Comparison of ENCODE assay signal across 19 mouse cellular contexts in the genomic region with DNA sequence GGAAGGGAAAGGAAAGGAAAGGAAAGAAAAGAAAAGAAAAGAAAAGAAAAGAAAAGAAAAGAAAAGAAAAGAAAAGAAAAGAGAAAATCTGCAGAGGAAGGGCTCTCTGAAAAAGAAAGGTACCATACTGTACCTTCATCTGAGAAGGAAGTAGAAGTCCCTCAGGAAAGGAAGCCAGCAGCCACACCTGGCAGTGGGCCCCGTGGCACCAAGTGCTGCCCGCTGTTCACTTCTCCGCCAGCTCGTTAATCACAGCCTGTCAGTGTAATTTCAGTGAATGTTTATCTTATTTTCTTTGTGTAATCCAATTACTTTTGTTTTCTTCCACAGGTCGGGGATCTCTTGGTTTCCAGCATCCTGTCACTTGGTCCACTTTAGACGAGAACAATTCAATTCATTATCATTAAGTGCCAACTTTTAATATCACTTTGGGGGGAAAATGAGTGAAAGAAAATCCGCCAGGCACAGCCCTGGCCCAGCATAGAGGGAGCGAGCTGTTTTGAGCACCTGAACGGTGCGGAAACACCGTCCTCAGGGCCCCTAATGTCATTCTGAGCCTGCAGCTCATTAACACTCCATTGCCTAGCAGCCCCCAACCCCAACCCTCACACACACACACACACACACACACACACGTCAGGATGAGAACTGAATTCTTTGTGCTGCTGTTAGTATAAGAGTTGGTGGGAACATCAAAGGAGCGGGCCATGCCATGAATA.
DNase-seq lines count a peak whose midpoint lies in the region; ATAC-seq and TF ChIP-seq lines count a peak whose summit lies in the region.
"Had no signal": no experiment of that assay in that cellular context is flagged by ENCODE, and none has a peak within 500 bp of the region (broad histone marks: within the 10 kb centered on the region; RNA-seq: fewer than 3 reads in every experiment).

No protein-coding gene starts in this region.

- ATAC-seq in lung, embryonic 14.5 days (ENCODE audit: insufficient read depth), result no peak
- ATAC-seq: liver, embryonic 12.5 days had no signal

- WGBS in heart, embryonic 10.5 days, result 47% methylated on average over 13 of the region's 13 CpGs
- WGBS in lung, embryonic 14.5 days, result 26% methylated on average over 13 of the region's 13 CpGs
- 29% methylated on average over 13 of the region's 13 CpGs for WGBS in lung, adult 2 months

- H3K9ac ChIP-seq in lung, embryonic 14.5 days, result no peak overlapping the region
- H3K9ac ChIP-seq: limb, embryonic 12.5 days; liver, embryonic 12.5 days; lung, embryonic 15.5 days; stomach, embryonic 15.5 days had no signal

- no peak overlapping the region for H3K4me2 ChIP-seq in lung, embryonic 14.5 days
- H3K4me2 ChIP-seq: heart, embryonic 11.5 days; limb, embryonic 12.5 days; liver, embryonic 12.5 days; lung, embryonic 15.5 days; stomach, embryonic 15.5 days had no signal

- H3K4me1 ChIP-seq in heart, embryonic 10.5 days, result peaks cover 5% of the 10 kb centered on the region; the same call in 1 of the 2 replicates
- no peaks in the 10 kb centered on the region for H3K4me1 ChIP-seq in lung, embryonic 14.5 days (ENCODE audit: insufficient read depth)
- H3K4me1 ChIP-seq in lung, adult 2 months (ENCODE audit: control insufficient read depth, insufficient read depth, low read length), result no peaks in the 10 kb centered on the region
- H3K4me1 ChIP-seq: liver, embryonic 12.5 days; lung, embryonic 15.5 days; stomach, embryonic 15.5 days had no signal

- no peak for TF ChIP-seq POLR2A in lung, adult 2 months (IDR thresholded peaks at IDR 0.05; ENCODE audit: borderline replicate concordance, extremely low read depth, low read depth, low read length)

- no peaks in the 10 kb centered on the region for H3K36me3 ChIP-seq in heart, embryonic 10.5 days
- H3K36me3 ChIP-seq in lung, embryonic 14.5 days (ENCODE audit: insufficient read depth), result no peaks in the 10 kb centered on the region
- H3K36me3 ChIP-seq: limb, embryonic 12.5 days; liver, embryonic 12.5 days; lung, embryonic 15.5 days; stomach, embryonic 15.5 days had no signal

- H3K9me3 ChIP-seq in heart, embryonic 10.5 days, result no peaks in the 10 kb centered on the region
- no peaks in the 10 kb centered on the region for H3K9me3 ChIP-seq in lung, embryonic 14.5 days (ENCODE audit: low read depth, low read length)
- H3K9me3 ChIP-seq: limb, embryonic 12.5 days; liver, embryonic 12.5 days; lung, embryonic 15.5 days; stomach, embryonic 15.5 days had no signal

- H3K27me3 ChIP-seq in heart, embryonic 10.5 days (ENCODE audit: insufficient read depth, poor library complexity, severe bottlenecking), result peaks cover 11% of the 10 kb centered on the region; the same call in 1 of the 2 replicates
- no peaks in the 10 kb centered on the region for H3K27me3 ChIP-seq in lung, embryonic 14.5 days (ENCODE audit: insufficient read depth, low read length)
- H3K27me3 ChIP-seq: CH12.LX; limb, embryonic 12.5 days; liver, embryonic 12.5 days; lung, embryonic 15.5 days; stomach, embryonic 15.5 days had no signal

- H3K4me3 ChIP-seq in heart, embryonic 10.5 days, result no peak overlapping the region
- no peak overlapping the region for H3K4me3 ChIP-seq in lung, embryonic 14.5 days (ENCODE audit: low read depth, low read length)
- H3K4me3 ChIP-seq in lung, adult 2 months (replicated peaks; ENCODE audit: extremely low read depth, low read depth, low read length), result no peak overlapping the region
- H3K4me3 ChIP-seq: limb, embryonic 12.5 days; liver, embryonic 12.5 days; lung, embryonic 15.5 days; stomach, embryonic 15.5 days had no signal

- H3K27ac ChIP-seq in heart, embryonic 10.5 days, result no peak overlapping the region
- H3K27ac ChIP-seq in lung, embryonic 14.5 days (ENCODE audit: low read depth), result no peak overlapping the region
- H3K27ac ChIP-seq: kidney, postnatal 0 days; limb, embryonic 12.5 days; liver, embryonic 12.5 days; lung, embryonic 15.5 days; stomach, embryonic 15.5 days had no signal

- peak; percentile 10 for DNase-seq in cerebellum, adult 9-10 months
- DNase-seq in cerebellum, adult 8-10 months, result no peak
- DNase-seq in heart, adult 11 months, result peak; percentile 9
- no peak for DNase-seq in heart, embryonic 10.5 days (ENCODE audit: low spot score)
- peak; percentile 2 for DNase-seq in lung, embryonic 14.5 days
- DNase-seq in lung, adult 2 months, result no peak
- DNase-seq in frontal cortex, postnatal 14 days (ENCODE audit: low spot score in 2 of 2), result no peak
- DNase-seq: heart, postnatal 10 days; kidney, adult 18-20 months; lung, postnatal 4 days; retina, postnatal 1 day; thymus, adult 18-20 months had no signal

- no peak for TF ChIP-seq CTCF in lung, embryonic 14.5 days (IDR thresholded peaks at IDR 0.05; ENCODE audit: low read depth)
- TF ChIP-seq CTCF in lung, adult 2 months (IDR thresholded peaks at IDR 0.05; ENCODE audit: insufficient read depth, low read length), result no peak

Comparison
In these comparisons a context has a peak if more than half of its experiments do, and no peak if none do; other contexts are left out.
1. DNase-seq: peak in cerebellum, adult 9-10 months (single experiment), heart, adult 11 months (single experiment) and lung, embryonic 14.5 days (single experiment); none in cerebellum, adult 8-10 months (single experiment), heart, embryonic 10.5 days (single experiment), lung, adult 2 months (single experiment) and frontal cortex, postnatal 14 days (0 of 2).